Mouse (Mus musculus): ENCODE measurements around the gene Ube2d3.
"Not testable (repeated sequence)": the region's sequence is repeated elsewhere in the genome, so short reads cannot be mapped to it uniquely, and the experiment has no call there.

Gene Ube2d3

GRCm38 (mm10) chr3:135438531-135438912, 573 bp downstream of the Ube2d3 start:
- peak; percentile 94 for DNase-seq (ENCODE audit: low read depth, low spot score)

DNA sequence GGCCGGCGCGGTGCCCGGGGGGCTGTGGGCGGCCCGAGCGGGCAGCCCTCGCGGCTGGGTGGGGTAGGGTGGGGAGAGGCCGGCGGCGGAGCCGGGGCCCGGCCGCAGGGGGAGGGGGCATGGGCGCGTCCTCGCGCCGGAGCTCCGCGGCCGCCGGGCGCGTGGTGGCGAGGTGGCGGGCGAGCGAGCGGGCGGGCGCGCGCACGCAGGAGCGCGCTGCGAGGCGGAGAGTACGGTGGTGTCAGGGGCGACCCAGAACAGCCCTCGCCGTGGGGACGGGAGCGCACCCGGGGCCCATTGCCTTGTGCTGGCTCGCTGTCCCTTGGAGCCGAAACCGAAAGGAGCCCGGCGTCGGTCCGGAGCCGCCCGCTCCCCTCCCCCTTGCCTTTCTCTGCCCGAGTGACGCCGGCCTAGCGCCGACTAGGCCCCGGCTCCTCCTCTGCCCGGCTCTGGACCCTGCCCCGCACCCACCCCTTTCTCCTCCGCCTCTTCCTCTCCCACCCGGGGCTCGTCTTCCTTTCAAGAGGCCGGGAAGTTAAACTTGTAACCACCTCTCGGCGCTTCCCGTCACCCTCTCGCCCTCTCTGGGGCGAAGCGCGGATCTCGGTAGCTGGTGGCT, 1.1 kb downstream of the Ube2d3 start:
- peak; percentile 92 for DNase-seq (ENCODE audit: low read depth, low spot score)

DNA sequence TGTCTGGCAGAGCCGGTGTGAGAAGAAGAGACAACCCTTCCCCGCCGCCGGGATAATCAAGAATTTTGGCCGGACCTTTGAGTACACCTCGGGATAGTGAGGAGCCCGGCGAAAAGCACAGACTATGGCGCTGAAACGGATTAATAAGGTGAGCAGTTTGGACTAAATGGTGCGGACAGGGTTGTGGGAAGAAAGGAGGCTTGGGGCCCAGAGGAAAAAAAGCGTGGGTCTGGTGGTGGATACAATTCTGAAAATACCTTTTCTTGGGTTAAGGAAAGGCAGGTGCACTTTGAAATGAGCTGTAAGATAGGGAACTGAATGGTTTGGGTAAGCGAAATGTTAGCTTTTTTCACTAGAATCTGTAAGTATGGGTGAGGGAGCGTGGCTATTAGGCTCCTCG, 1.7 kb downstream of the Ube2d3 start:
- DNase-seq (ENCODE audit: low read depth, low spot score): no peak

GRCm38 (mm10) chr3:135440221-135440620, 2.3 kb downstream of the Ube2d3 start:
- peak; percentile 72 for DNase-seq (ENCODE audit: low read depth, low spot score)

DNA sequence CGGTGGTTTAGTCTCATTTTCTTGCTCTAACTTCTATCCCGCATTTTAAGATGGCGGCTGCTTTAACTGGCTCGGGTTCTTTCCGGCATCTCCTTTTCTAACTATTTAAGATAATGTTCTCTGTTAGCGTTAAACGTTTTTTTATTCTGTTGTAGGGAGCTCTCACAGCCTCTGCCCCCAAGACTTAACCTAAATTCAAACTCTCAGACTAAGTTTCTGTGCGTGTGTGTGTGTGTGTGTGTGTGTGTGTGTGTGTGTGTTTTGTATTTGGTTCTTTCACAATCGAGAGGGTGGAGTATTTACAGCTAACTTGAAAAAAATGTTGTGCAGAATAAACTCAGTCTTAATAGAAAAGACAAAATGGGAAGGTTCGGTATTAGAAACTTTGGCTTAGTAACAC, 2.7 kb downstream of the Ube2d3 start:
- no peak for DNase-seq (ENCODE audit: low read depth, low spot score)

DNA sequence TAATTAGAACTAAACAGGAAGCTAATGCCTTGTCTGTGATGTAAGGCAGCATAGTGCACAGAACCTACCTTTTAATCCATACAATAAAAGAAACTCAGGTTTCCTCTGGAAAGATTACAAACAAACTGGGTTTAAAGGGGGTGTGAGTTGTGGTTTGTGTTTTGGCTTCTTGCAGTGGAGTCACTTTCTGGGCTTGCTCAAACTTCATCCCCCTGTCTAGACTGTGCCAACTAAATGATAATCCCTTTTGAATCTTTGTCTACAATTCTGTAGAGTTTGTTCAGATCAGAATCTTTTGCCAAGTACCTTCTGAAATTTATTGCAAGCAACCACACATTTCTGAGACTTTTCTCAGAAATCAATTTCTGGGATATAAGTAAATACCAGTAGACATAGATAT, 7.0 kb downstream of the Ube2d3 start:
- DNase-seq (ENCODE audit: low read depth, low spot score): no peak

- no peak for DNase-seq (ENCODE audit: low read depth, low spot score)
These were observed 21.0 kb downstream of the Ube2d3 start for GRCm38 (mm10) chr3:135458981-135459380.

- no peak for DNase-seq (ENCODE audit: low read depth, low spot score)
These were observed 30.5 kb downstream of the Ube2d3 start for GRCm38 (mm10) chr3:135468402-135468801.

DNA sequence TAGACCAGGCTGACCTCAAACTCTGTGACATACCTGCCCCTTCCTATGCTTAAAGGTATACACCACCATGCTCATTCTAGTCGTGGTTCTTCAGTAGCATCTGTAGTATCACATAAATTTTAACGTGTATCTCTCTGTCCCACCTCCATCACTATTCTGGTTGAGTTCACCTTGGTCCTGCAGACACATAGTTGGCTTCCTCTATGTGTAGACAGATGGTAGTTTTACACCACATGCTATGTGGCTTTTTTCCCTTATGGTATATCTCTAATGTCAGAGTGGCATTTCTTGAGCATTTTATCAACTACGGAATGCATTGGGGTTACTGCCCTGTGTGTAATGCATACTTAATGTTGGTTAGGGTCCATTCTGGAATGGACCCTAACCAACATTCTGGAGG, 31.2 kb downstream of the Ube2d3 start:
- DNase-seq (ENCODE audit: low read depth, low spot score): no peak

- DNase-seq (ENCODE audit: low read depth, low spot score): no peak
These were observed 32.0 kb downstream of the Ube2d3 start for GRCm38 (mm10) chr3:135469974-135470373.

DNA sequence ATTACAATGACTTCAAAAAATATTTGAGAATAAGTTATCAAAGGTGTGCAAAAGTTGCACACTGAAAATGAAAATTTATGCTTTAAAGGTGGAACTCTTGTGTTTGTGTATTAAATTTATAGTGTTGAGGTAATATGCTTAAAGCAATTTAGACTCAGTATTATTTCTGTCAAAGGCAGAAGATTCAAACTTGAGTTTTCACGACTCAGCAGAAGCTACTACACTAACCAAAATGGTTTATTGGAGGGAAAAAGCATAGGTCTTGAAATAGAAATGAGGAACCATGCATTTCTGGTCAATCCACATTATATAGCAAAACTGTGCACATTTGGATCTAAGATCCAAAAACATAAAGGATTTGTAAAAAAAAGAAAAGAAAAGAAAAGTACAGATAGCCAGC, 32.9 kb downstream of the Ube2d3 start:
- DNase-seq (ENCODE audit: low read depth, low spot score): no peak

DNA sequence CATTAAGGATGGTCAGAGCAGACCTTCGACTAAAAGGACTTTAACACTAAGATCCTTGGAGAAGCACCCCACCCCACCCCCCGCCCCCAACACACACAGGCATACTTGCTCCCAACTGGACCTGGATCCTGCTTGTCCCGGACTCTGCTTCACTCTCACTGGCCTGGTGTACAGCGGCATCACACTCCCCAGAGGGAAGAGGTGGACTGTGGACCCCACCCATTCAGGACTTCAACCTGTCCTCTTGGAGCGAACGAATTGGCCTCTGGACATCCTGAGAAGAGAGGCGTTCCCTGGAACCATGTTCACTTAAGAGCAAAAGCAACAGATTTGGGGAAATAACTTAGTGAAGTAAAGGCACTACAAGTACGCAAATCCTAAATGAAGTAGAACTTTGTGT, 37.1 kb downstream of the Ube2d3 start:
- no peak for DNase-seq (ENCODE audit: low read depth, low spot score)

DNA sequence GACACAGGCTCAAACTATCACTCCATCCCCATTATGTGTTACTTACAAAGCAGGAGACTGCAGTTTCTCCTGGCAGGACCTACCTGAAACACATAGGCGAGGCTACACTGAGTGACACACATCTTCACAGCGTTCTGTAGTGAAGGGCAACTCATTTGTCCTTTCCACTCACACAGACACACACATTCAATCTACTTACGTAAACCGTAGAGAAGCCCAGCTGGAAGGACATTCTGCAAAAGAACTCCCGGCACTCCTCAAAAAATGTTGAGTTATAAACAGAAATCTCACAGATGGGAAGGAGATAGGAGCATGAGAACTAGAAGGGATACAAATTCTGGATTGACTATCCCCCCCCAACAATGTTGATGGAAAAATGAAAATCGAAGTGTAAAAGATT, 38.3 kb downstream of the Ube2d3 start:
- DNase-seq (ENCODE audit: low read depth, low spot score): no peak

GRCm38 (mm10) chr3:135476977-135477376, 39.0 kb downstream of the Ube2d3 start:
- DNase-seq (ENCODE audit: low read depth, low spot score): no peak

DNA sequence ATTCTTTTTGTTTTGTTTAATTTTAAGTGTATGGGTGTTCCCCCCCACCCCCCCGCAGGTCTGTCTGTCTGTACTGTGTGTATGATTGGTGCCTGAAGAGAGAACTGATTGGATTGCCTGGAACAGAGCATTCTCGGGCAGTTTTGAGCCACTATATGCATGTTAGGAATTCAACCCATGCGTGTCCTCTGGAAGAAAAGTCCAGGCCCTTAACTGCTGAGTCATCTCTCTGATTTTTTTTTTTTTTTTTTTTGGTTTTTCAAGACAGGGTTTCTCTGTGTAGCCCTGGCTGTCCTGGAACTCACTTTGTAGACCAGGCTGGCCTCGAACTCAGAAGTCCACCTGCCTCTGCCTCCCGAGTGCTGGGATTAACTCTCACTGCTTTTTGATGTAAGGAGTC, 41.1 kb downstream of the Ube2d3 start:
- not testable (repeated sequence) for DNase-seq (ENCODE audit: low read depth, low spot score)

DNA sequence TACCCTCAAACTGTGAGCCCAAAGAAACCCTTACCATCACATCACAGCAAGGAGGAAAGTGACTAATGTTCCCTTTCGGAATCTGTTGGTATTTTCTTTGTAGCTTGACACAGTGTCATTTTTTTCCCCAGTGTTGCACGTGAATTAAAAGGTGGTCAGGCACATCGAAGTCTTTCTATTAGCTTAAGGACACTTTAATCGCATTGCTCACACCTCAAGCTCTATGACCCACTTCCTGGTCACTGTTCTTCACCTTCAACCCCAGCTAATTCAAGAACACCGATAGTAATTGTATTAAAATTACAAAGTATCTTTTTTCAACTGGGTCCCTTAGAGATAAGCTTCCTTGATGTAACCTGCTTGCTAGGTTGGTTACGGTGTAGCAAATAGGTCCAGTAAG, 42.8 kb downstream of the Ube2d3 start:
- DNase-seq (ENCODE audit: low read depth, low spot score): no peak

DNA sequence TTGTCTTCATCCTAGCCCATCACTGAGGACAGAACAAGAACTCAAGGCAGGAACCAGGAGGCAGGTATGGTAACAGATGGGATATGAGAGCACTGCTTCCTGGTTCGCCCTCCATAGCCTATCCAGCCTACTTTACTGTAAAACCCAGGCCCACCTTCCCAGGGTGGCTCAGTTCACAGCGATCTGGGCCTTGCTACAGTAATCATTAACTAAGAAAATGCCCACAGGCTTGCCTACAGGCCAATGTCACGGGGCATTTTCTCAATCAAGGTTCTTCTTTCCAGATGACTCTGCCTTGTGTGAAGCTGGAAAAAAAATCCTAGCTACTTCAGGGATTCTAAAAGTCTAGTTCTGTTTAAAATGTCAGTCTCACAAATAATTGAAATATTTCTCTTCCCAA, 43.7 kb downstream of the Ube2d3 start:
- DNase-seq (ENCODE audit: low read depth, low spot score): no peak

GRCm38 (mm10) chr3:135484650-135485049, 46.7 kb downstream of the Ube2d3 start:
- not testable (repeated sequence) for DNase-seq (ENCODE audit: low read depth, low spot score)

- DNase-seq (ENCODE audit: low read depth, low spot score): peak; percentile 82
These were observed 47.4 kb downstream of the Ube2d3 start, which contains the start of gene Manba for GRCm38 (mm10) chr3:135485128-135485899. Gene Manba, plus strand, starts transcription at chr3:135485611.

GRCm38 (mm10) chr3:135485900-135486241, 47.9 kb downstream of the Ube2d3 start:
- DNase-seq (ENCODE audit: low read depth, low spot score): no peak

- no peak for DNase-seq (ENCODE audit: low read depth, low spot score)
These were observed 48.4 kb downstream of the Ube2d3 start for GRCm38 (mm10) chr3:135486351-135486750.

- no peak for DNase-seq (ENCODE audit: low read depth, low spot score)
These were observed 49.9 kb downstream of the Ube2d3 start for GRCm38 (mm10) chr3:135487803-135488202.

- no peak for DNase-seq (ENCODE audit: low read depth, low spot score)
These were observed 52.0 kb downstream of the Ube2d3 start for GRCm38 (mm10) chr3:135489865-135490520.
